Mouse (Mus musculus) spleen, adult 2 months (tissue): ENCODE measurements around the gene Bag6.

Source experiments
- CTCF ChIP-seq: fragments of 200-500 bp; IDR thresholded peaks from 2 replicates; pipeline ENCODE4 v1.5.1; 2011; ENCODE audit warnings: mild to moderate bottlenecking, inconsistent platforms; ENCODE audit not compliant: insufficient read depth, insufficient read length, insufficient replicate concordance; ENCODE audit errors: extremely low read depth
- POLR2A ChIP-seq: fragments of 200-500 bp; IDR thresholded peaks from 2 replicates; pipeline ENCODE4 v1.6.1; 2011; ENCODE audit warnings: low read depth, low read length, inconsistent platforms

DNA sequence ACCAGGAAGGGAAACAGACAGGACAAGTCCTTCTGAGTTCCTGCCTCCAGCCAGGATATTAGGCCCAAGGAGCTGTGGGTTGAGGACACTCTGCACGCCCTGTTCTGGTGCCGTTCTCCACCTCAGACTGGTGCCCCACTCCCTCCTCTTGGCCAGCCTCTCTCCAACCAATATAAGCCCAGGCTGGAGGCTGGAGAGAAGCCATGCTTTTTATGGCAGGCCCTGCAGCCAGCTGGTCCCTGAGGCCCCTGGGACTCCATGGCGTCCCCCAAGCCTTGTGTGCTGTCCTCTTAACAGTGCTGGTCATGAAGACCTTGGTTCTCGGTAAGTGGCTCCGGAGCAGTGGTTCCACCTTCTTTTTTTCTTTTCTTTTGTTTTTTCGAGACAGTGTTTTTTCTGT, 26.9 kb upstream of the Bag6 start, which contains the start of gene Ly6g5c:
- no peak for TF ChIP-seq CTCF
- TF ChIP-seq POLR2A, result no peak
